Mouse (Mus musculus) embryonic facial prominence, embryonic 12.5 days (tissue): ENCODE measurements around the gene C1qbp. TPM values are rescaled to one million over a fixed set of nuclear protein-coding genes. Genes with fewer than 3 reads are reported as not detected.

Experiments used
- ATAC-seq: fragments of 200-750 bp; cut with Nextera tagmentation; 2 replicates; pipeline ENCODE4 v1.8.0; 2017; ENCODE audit not compliant: insufficient number of reproducible peaks, insufficient read depth, low FRiP score, low TSS enrichment
- H3K27ac ChIP-seq: fragments of 300-500 bp; sonication (generic); 2 replicates; pipeline ENCODE4 v1.5.1; 2016; ENCODE audit warnings: mild to moderate bottlenecking
- H3K27me3 ChIP-seq: fragments of 300-500 bp; sonication (generic); 2 replicates; pipeline ENCODE4 v1.6.1; 2016; ENCODE audit warnings: mild to moderate bottlenecking, moderate library complexity
- H3K36me3 ChIP-seq: fragments of 300-500 bp; sonication (generic); 2 replicates; pipeline ENCODE4 v1.6.1; 2016; ENCODE audit warnings: mild to moderate bottlenecking
- H3K4me1 ChIP-seq: fragments of 300-500 bp; sonication (generic); 2 replicates; pipeline ENCODE4 v1.6.1; 2016
- H3K4me2 ChIP-seq: fragments of 300-500 bp; sonication (generic); replicated peaks from 2 replicates; pipeline ENCODE4 v1.6.1; 2016; ENCODE audit warnings: mild to moderate bottlenecking, moderate library complexity
- H3K4me3 ChIP-seq: fragments of 300-500 bp; sonication (generic); 2 replicates; pipeline ENCODE4 v1.5.1; 2016; ENCODE audit warnings: mild to moderate bottlenecking
- H3K9ac ChIP-seq: fragments of 300-500 bp; sonication (generic); 2 replicates; pipeline ENCODE4 v1.6.1; 2016; ENCODE audit warnings: mild to moderate bottlenecking, moderate library complexity
- H3K9me3 ChIP-seq: fragments of 300-500 bp; sonication (generic); 2 replicates; pipeline ENCODE4 v1.6.1; 2016; ENCODE audit warnings: mild to moderate bottlenecking, moderate library complexity
- WGBS: fragments of 180-500 bp; shearing (Covaris S2); methylation state at CpG from one replicate; pipeline ENCODE4 v1.1.7; 2016; 5-methylcytosine and 5-hydroxymethylcytosine counted together
- polyA plus RNA-seq: library from polyadenylated mRNA; unstranded; fragments of >200 nt; fragmentation: Nextera tagmentation; extraction: Ambion mirVana; gene quantifications from 2 replicates; pipeline ENCODE4 v1.2.1, GENCODE M21; 2016

The C1qbp gene
- polyA plus RNA-seq, 1 experiment from 2014 or later = 254 TPM

DNA sequence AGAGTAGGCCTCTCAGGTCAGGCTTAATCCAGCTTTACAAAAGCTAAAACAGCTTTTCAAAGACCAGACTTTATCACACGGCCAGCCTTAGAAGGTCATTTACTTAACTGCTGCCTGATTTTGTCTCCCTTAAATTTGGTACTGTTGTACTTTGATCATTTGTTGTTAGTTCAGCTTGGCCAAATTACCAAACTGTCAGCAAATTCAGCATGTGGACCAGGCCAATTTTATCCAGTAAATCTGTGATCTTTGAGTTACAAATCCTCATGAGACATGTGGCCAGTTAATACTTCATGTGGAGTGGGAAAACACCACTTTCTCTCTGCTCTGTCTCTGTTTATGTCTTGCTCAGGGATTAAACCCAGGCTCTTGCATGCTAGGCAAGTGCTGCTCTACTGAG is 10.2 kb downstream of the C1qbp start:
- Histone ChIP-seq H3K4me1 (peaks cover 11% of the 10 kb centered on the region), H3K27me3 (no peaks in the 10 kb centered on the region), H3K27ac (no peak overlapping the region), H3K9me3 (no peaks in the 10 kb centered on the region), H3K4me3 (no peak overlapping the region), H3K9ac (no peak overlapping the region), H3K36me3 (peaks cover 41% of the 10 kb centered on the region), H3K4me2 (no peak overlapping the region)
- no peak for ATAC-seq
- WGBS = 57% methylated on average over 1 of the region's 1 CpGs

DNA sequence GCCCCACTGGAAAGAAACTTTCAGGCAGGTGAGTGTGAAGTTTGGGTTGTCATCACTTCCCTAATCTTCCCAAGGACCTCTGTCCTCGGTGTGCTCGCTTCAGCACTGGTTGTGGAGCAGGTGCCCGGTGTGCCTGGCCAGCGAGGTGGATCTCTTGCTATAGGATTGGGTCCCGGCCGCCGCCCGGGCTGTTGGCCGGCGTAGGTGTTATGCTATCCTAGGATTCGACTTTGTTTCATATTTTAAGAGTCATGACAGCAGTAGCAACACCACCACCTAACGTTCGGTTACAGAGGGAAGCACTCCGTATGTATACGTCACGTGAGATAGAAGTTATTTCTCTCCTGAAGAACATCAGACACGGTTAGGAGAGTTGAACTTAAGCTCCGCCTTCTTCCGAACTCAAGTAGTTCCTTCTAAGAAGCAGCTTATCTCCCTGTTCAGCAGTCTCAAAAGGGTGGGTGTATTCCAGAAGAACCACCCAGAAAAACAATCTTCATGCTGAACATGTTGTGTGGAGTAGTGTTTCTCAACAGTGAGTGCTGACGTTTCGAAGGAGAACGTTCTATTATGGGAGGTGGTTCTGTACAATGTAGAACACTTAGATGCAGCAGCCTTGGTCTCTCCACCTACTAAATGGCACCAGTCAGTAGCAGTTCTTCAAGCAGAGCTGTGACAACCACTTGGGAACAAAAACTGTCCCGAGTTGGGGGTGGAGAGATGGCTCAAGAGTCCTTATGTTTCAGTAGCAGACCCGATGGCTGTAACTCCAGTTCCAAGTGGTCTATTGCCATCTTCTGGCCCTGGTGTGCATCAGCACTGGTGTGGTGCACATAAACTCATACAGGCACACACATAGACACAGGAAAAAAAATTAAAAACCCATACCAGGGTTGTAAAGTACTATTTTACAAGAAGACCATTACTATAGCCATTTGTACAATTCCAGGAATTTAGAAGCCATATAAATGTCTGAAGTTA is 12.0 kb downstream of the C1qbp start:
- WGBS = 17% methylated on average over 24 of the region's 24 CpGs

GRCm38 (mm10) chr11:70969821-70970559 is 12.8 kb downstream of the C1qbp start, which contains the start of the genes Nup88 and Rpain:
Gene Nup88 (minus strand): TSS chr11:70969973.
Gene Rpain (plus strand): TSS chr11:70970213.
- peak; percentile 98 for ATAC-seq
- under 1% methylated on average over 43 of the region's 43 CpGs for WGBS
- Histone ChIP-seq H3K4me2 (peak within 1 kb of the TSS; percentile 84), H3K36me3 (peaks cover 36% of the 10 kb centered on the region), H3K9ac (peak within 1 kb of the TSS; percentile 91), H3K4me1 (peaks cover 11% of the 10 kb centered on the region), H3K27me3 (no peaks in the 10 kb centered on the region), H3K4me3 (peak within 1 kb of the TSS; percentile 92), H3K27ac (peak within 1 kb of the TSS; percentile 92), H3K9me3 (no peaks in the 10 kb centered on the region)

More for the DNA sequence above, 12.0 kb downstream of the C1qbp start:
- peak overlapping the region; percentile 92; the same call in 1 of the 2 replicates for H3K27ac ChIP-seq
- no peaks in the 10 kb centered on the region for H3K9me3 ChIP-seq
- peak overlapping the region; percentile 92 for H3K4me3 ChIP-seq
- H3K9ac ChIP-seq = peak overlapping the region; percentile 67
- H3K4me2 ChIP-seq = peak overlapping the region; percentile 84
- no peaks in the 10 kb centered on the region for H3K27me3 ChIP-seq
- peak; percentile 29; the same call in 1 of the 2 replicates for ATAC-seq
- H3K4me1 ChIP-seq = peaks cover 11% of the 10 kb centered on the region
- peaks cover 32% of the 10 kb centered on the region for H3K36me3 ChIP-seq

DNA sequence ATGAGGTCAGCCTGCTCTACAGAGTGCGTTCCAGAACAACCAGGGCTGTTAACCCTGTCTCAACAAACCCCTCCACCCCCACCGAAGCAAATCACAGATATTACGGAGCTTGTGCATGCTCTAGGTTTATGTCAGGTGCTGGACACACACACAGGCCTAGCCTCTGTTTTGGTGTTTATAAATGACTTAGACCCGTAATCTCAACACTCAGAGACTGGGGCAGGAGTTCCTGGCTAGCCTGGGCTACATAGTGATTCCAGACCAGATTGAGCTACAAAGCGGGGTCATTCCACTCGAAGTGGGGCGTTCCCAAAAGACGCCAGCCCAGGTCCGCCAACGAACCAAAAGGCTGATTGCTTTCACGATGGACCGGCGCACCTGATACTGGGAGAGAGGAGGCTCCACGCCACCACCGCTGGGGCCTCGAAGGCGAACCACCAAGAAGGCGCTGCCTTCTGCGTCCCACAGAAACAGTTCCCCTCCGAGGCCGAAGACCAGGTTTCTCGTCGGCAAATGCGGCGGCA is 13.5 kb downstream of the C1qbp start:
- peak overlapping the region; percentile 83 for H3K4me2 ChIP-seq
- H3K4me3 ChIP-seq = peak overlapping the region; percentile 92
- H3K4me1 ChIP-seq = peaks cover 11% of the 10 kb centered on the region
- no peak for ATAC-seq
- WGBS = under 1% methylated on average over 25 of the region's 25 CpGs
- H3K9me3 ChIP-seq = no peaks in the 10 kb centered on the region
- peak overlapping the region; percentile 92 for H3K27ac ChIP-seq
- peak overlapping the region; percentile 91 for H3K9ac ChIP-seq
- H3K36me3 ChIP-seq = peaks cover 36% of the 10 kb centered on the region
- H3K27me3 ChIP-seq = no peaks in the 10 kb centered on the region

DNA sequence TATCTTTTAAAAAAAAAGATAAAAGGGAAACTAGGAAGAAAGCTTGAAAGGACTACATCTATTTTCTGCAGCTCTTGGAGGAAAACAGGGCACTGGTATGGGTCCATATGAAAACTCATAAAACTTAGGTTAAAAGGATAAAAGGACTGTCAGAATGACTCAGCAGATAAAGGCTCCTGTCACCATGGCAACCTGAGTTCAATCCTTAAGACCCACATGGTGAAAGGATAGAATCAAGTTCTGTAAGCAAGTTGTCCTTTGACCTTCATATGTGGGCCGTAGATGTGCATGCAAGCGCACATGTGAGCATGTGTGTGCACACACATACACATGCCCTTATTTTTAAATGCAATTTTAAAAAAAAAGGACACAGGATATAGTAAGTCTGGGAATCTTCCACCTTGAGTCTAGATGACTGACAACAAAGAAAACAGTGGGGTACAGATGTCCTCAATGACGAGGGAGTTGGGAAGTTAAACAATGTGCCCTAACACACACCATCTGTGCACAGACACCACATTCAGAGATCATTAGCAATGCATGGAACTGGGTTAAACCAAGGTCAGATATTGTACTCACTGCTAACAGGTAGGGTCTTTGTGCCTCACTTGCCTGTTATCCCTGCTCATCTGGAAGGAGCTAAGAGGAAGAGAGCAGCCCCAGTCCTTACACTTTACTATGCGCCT is 18.5 kb downstream of the C1qbp start:
- Histone ChIP-seq H3K4me1 (peaks cover 8% of the 10 kb centered on the region), H3K9ac (no peak overlapping the region), H3K4me2 (no peak overlapping the region), H3K36me3 (peaks cover 68% of the 10 kb centered on the region), H3K27ac (no peak overlapping the region), H3K9me3 (no peaks in the 10 kb centered on the region), H3K27me3 (no peaks in the 10 kb centered on the region), H3K4me3 (no peak overlapping the region)
- no peak for ATAC-seq
- WGBS = 70% methylated on average over 4 of the region's 4 CpGs

DNA sequence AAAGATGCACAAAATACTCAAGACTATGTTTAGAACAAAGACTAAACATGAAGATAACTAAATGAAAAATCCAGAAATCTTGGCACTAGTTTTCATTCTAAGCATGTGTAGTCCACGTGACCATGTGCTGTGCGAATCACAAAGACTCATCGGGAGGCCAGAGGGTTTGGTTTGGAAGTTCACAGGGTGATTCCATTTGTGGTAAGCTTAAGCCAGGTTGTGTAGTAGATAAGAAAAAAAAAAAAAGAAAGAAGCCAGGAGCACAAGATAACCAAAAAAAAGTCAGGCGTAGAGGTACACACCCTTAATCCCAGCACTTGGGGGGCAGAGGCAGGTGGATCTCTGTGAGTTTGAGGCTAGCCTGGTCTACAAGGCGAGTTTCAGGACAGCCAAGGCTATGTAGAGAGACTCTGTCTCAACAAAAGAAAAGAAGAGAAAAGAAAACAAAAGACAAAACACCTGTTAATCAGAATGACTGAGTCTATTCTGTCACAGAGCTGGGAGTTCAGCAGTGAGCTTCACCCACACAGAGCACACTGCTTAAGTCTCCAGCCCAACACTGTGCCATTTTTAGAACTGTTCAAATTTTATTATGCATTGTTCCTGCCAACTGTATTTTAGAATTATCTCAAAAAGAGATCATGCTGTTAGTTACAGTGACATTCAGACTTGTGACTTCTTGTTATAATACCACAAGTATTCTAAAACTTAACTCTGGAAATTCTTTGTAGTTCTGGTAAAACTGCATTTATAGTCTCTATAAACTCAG is 21.9 kb downstream of the C1qbp start:
- Histone ChIP-seq H3K9ac (no peak overlapping the region), H3K27me3 (no peaks in the 10 kb centered on the region), H3K4me1 (no peaks in the 10 kb centered on the region), H3K4me2 (no peak overlapping the region), H3K9me3 (no peaks in the 10 kb centered on the region), H3K27ac (no peak overlapping the region), H3K36me3 (peaks cover 90% of the 10 kb centered on the region), H3K4me3 (no peak overlapping the region)
- WGBS = 96% methylated on average over 5 of the region's 5 CpGs
- no peak for ATAC-seq

DNA sequence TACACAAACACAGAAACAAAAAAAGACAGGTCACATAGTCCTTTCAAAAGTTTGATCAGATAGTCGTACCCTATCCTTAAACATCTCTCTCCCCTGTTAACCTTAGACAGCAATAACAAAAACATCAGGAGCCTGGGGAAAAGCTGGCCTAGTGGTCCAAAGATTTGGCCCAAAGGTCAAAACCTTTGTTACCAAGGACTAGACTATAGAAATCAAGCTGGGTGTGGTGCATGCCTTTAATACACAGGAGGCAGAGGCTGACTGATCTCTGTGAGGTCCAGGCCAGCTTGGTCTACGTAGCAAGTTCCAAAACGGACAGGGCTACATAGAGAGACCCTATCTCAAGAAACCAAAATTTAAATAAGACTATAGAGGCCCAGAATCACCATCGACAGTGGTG is 28.1 kb downstream of the C1qbp start:
- Histone ChIP-seq H3K4me3 (no peak overlapping the region), H3K27me3 (no peaks in the 10 kb centered on the region), H3K4me2 (no peak overlapping the region), H3K36me3 (peaks cover 78% of the 10 kb centered on the region), H3K9me3 (no peaks in the 10 kb centered on the region), H3K27ac (no peak overlapping the region), H3K4me1 (no peaks in the 10 kb centered on the region), H3K9ac (no peak overlapping the region)
- 83% methylated on average over 4 of the region's 4 CpGs for WGBS
- ATAC-seq = no peak

- H3K9me3 ChIP-seq = no peaks in the 10 kb centered on the region
- no peaks in the 10 kb centered on the region for H3K27me3 ChIP-seq
- no peak overlapping the region for H3K4me3 ChIP-seq
- H3K36me3 ChIP-seq = peaks cover 81% of the 10 kb centered on the region
- no peak overlapping the region for H3K4me2 ChIP-seq
- ATAC-seq = no peak
- 91% methylated on average over 4 of the region's 4 CpGs for WGBS
- H3K27ac ChIP-seq = no peak overlapping the region
- H3K4me1 ChIP-seq = no peaks in the 10 kb centered on the region
- no peak overlapping the region for H3K9ac ChIP-seq
Observed at GRCm38 (mm10) chr11:70944935-70945817, 37.6 kb downstream of the C1qbp start.

GRCm38 (mm10) chr11:70943651-70944050 is 39.2 kb downstream of the C1qbp start:
- ATAC-seq = no peak

DNA sequence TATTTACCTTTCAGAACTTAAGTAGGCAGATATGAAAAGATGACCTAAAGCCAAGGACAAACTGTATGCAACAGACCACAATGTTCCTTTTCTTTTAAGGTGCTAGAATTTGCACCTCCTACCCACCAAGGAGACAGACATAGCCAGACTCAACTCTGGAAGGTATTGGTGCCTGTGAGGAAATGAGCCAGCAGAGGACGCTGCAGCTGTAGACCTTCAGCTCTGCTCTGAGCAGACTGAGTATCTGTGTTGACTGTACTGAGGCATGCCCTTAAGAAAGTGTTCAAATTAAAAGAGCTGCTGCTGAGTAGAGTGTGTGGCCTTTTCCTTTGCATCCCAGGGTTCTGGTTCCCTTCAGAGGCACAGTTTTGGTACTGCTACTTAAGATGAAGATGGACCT is 40.2 kb downstream of the C1qbp start:
- WGBS = 81% methylated on average over 1 of the region's 1 CpGs
- Histone ChIP-seq H3K27me3 (no peaks in the 10 kb centered on the region), H3K36me3 (peaks cover 78% of the 10 kb centered on the region), H3K27ac (no peak overlapping the region), H3K4me3 (no peak overlapping the region), H3K4me1 (no peaks in the 10 kb centered on the region), H3K9me3 (no peaks in the 10 kb centered on the region), H3K4me2 (no peak overlapping the region), H3K9ac (no peak overlapping the region)
- ATAC-seq = no peak

More at GRCm38 (mm10) chr11:70943651-70944050, 39.2 kb downstream of the C1qbp start:
- Histone ChIP-seq H3K4me3 (no peak overlapping the region), H3K9ac (no peak overlapping the region), H3K4me2 (no peak overlapping the region), H3K36me3 (peaks cover 80% of the 10 kb centered on the region), H3K4me1 (no peaks in the 10 kb centered on the region), H3K27ac (no peak overlapping the region), H3K27me3 (no peaks in the 10 kb centered on the region), H3K9me3 (no peaks in the 10 kb centered on the region)
- WGBS = 91% methylated on average over 7 of the region's 7 CpGs
